Mouse (Mus musculus): ENCODE data around the gene Pofut2.
"Not testable (repeated sequence)": the region's sequence is repeated elsewhere in the genome, so short reads cannot be mapped to it uniquely, and the experiment has no call there.

Gene Pofut2

DNA sequence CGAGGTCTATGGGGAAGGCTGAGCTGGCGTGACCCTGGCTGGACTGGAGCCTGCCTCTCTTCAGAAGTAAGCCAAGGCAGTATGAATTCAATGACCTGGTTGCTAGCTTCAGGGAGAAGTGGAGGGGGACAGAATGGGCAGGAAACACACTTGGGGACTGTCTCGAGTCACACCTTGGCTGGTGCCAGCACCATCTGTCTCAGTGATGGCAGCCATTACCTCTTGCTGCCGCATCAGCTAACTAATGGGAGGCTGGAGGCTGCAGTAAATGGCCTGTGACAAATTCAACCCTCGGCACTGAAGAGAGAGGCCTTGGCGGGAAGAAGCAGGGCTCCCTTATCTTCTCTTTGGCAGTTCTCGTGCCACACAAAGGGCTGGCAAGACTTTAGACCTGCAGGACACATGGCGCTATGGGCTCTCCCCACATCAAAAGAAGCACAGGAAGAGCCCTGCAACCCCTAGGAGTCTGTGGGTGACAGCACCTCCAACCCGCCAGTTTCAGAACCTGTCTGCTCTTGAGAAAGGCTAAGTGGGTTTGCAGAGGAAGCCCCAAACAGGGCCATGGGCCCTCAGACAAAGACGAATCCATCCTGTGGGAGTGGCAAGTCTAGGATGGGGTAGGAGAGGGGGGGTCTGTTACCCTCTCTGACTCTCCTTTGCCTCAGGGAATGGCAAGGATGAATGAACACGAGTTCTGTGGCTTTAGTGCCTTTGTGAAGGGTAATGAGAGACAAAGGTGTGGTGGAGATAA is 14.1 kb downstream of the Pofut2 start:
- DNase-seq = peak; percentile 84 to 90

DNA sequence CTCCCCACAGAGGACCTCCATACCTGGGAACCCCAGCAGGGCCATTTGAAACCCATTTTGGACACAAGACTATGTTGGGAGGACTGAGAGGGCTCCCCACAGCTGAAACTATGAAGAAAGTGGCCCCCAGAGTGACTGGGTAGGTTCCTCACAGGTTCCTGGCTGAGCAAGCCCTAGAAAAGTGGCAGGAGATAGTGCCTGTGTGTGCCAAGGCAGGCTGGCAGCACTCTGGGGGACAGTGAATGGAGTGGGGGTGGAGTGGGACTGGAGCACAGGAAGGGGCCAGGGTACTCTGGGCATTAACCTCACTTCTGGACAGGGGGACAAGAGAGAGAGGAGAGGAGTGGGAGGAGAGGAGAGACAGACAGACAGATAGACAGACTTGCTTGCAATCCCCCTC is 14.8 kb downstream of the Pofut2 start:
- no peak for DNase-seq

DNA sequence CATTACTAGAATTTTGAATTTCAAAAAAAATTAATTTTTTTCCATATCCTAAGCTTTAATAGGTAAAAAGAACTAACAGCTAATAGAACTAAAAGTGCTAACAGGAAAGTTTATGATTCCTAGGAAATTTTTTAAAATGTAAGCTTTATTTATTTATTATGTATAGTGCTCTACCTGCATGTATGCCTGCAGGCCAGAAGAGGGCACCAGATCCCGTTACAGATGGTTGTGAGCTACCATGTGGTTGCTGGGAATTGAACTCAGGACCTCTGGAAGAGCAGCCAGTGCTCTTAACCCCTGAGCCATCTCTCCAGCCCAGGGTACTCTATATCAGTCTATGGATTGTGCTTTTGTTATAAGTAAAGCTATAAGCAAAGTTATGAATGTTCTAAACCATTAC is 23.1 kb downstream of the Pofut2 start:
- DNase-seq = not testable (repeated sequence)

DNA sequence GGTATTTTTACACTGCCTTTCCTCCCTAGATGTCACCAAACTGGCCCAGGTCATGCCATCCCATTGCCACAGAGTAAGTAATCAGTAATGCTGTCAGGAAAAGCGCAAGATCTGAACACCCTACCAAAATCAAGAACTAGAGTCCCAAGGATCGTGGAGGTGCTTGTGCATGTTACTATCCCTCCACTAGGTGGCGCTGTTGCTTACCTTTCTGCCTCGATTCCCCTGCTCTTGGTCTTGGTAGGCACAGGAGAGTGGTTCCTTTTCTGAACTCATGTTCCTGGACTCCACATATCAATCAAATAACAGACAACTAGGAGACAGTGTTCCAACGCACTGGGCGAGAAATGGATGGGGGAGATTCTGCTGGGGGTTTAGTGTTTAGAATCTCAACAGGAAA is 23.8 kb downstream of the Pofut2 start:
- DNase-seq = peak; percentile 80 to 89

DNA sequence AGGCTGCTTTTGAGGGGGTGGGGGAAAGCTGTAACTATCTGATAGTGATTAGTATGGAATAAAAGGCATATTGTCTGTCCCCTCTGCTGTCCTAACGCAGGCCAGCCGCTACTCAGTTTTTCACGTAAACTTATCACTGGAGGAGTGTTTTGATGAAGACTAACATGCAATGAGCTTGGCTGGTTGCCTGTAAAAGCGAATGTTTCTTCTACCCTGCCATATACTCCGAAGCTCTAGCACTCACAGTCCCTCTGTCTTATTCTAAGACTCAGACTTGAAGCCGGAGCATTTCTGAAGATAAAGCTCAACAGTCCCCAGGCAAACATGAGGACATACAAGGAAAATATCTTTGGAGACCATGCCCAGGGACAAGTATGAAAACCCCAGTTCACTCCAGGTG is 25.8 kb downstream of the Pofut2 start:
- DNase-seq = no peak

DNA sequence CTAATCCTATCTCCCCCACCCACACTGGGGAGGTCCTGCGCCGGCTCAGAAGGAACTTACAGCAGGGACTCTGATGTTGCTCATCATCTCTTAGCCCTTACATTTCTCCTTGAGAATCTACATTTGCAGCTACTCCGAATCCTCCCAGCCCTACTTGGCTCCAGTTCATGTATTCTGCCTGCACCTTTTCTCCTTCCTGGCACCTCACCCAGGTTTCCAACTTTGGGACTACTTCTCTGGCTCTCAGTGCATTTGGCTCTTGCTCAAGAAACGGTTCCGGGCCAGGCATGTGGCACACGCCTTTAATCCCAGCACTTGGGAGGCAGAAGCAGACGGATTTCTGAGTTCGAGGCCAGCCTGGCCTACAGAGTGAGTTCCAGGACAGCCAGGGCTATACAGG is 28.6 kb downstream of the Pofut2 start:
- DNase-seq = no peak

DNA sequence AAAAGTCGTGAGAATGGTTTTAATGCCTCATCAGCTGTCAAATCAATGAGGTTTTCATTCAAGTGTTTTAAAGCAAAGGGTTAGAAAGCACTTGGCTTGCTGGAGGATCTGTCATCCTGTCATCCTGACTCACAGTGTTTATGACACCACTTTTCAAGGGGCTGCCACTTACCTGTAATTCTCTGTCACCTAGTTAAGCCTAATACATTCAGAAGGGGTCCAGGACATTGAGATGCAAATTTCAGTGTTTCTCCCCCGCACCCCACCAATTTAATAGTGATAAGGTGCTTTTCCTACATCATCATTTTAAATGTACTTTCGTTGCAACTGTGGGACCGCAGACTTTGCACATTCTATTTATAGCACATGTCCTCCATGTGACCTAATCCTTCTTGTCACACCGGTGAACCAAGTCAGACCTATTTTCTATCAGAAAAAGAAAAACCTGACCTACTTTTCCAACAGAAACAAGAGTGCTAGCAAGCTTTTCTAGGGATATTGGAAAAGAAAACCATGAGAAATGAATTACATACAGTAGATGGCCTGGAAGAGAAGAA is 29.7 kb downstream of the Pofut2 start:
- DNase-seq = no peak

DNA sequence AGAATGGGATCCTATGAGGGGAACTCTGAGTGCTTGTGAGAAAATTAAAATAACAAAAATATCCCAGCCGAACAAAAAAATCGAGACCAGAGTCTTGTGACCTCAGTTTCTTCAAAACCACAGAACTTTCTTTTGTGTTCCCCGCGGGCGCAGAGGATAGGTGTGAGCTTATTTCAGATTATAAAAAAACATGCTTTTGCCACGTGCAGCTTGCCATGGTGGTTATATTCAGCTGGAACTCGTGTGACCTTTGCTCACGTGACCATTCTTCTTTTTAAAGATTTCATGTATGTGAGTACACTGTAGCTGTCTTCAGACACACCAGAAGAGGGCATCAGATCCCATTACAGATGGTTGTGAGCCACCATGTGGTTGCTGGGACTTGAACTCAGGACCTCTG is 30.5 kb downstream of the Pofut2 start:
- DNase-seq = no peak

DNA sequence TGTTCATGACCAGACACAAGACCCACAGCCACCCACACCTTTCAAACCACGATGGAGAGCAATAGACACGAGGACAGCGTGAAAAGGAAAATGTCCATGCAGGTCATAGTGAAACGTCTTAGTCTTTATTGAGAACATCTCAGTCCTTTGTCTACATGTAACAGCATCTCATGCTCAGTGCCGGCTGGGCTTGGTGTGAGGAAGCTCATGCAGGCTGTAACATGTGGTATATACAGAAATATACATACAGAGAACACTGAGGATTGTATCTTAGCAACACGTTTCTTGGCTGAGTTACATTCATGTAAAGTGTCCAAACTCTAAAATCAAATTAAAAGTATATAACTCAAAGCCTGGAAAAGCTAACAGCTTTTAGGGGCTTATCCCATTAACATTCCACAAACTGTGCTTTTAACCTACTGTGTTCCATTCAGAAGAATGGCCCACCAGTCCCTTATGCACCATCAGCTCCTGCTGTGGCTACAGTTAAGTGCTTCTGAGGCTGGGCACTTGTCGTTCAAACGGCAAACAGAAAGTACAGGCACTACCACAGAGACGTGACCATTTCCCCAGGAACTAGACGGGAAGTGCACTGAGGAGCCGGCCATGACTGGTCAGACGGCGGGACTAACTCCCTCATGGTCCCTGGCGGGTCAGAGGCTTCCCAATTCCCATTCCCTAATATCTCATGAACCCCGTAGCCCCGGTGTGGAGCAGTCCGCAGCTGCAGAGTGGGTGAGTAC is 31.8 kb downstream of the Pofut2 start:
- DNase-seq = no peak

DNA sequence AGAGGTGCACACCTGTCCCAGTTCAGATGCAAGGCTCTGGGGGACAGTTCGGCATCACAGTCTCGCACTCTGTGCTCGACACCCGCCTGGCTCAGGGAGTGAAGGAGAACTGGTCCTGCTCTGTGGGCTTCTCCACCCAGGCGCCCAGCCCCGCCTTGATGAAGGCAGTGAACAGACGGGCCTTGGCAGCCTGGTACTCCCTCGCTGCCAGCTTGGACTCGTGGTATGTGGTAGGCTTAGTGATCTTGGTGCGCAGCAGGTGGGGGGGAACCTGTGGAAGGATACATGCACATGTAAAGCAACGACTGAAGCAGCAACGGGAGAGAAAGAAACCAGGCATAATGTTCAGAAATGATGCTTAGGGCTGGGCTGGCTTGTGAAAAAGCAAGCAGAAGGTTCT is 35.7 kb downstream of the Pofut2 start:
- peak; percentile 83 to 90 for DNase-seq

DNA sequence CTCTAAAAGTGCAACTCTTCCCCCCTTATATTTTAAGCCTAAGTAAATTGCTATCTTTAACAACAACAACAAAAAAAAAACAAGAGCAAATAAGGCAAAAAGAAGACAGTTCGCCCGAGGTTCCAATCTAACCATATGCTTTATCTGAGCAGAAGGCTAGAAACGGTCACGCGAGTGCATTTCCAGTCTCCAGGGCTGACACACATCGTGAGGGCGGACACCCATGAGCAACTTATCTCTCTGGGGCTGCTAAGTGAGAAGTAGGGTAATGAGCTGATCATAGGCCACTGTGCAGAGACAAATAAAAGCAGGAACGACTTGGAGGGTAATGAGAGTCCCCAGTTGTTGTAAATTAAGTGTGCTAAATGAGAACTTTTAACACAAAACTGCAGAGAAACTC is 39.6 kb downstream of the Pofut2 start:
- DNase-seq = no peak

DNA sequence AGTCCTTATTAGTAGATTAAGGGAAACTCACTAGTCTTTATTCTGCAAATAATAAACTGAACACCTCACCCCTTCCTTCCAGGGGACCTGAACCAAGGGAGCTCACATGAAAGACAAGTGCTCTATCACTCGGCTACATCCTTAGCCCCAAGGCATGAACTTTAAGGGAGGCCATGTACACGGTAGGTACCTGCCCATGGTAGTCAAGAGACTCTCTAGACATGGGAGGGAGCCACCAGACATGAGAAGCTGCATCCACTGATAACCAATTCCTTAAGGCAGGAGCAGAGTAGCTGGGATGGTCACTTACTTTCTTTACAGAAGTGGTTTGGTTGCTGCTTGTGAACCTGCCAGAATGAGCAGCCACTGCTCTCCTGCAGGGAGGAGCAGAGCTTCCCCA is 40.2 kb downstream of the Pofut2 start:
- no peak for DNase-seq

DNA sequence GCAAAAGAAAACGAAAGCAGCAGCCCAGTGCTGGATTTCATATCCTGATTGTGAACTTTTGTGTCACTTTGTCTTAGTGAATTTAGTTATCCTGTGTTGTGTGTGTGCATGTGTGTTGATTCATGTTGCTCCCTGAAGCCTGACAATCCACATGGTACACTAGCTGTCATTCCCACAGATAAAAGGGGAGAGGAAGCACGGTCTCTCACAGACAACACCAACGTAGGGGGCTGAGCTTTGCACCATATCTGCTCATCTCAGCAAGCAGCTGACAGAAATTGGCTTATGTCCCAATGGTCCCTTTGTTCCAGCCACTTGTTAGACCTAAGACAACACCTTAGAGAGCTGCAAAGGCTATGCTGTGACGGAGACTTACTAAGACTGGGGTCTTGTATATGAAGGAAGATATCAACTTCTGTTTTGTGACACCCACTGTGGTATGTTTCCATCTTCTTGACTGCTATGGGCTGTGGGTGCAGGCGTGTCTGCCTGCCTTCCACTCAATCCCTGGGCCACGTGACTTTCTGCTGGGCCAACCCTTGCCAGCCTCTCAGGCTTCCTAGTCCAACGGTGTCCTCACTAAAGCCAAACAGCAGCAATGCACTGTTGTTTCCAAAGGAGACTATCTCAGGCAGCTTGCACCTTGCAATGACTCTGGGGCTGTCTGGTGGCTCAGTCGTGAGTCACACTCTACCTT is 41.4 kb downstream of the Pofut2 start:
- no peak for DNase-seq

DNA sequence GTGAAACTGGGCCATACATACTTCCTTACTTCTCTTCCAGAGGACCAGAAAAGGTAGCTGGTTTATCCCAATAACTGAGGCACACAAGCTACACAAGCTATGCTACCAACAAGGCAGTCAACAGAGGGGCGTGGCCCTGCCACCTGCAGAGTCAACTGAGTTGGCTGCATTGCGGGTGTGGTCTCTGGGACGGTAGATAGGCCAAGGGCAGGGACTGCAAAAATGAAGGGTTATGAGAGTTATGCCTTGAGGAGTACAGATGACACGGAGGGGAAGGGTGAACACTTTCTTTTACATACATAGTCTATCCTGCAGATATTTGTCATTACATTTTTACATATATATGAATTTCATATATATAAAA is 41.9 kb downstream of the Pofut2 start:
- DNase-seq = no peak

DNA sequence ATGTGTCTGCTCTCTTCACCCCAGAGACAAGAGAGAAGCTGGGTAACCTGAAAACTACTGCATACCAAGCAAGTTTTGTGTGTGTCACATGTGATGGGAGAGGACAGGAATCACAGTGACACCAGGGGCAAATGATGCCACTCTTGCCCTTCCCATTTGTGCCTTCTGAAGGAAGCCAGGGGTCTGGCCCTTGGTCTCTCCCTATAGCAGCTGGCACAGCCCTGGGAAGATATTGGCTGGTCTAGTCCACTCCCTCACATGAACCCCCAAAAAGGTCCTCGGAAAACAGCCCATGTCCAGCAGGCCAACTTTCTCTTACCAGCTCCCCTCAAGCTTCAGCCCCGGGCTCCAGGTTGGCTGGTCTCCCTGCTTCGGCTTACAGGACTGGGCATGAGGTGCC is 45.3 kb downstream of the Pofut2 start:
- DNase-seq = no peak

DNA sequence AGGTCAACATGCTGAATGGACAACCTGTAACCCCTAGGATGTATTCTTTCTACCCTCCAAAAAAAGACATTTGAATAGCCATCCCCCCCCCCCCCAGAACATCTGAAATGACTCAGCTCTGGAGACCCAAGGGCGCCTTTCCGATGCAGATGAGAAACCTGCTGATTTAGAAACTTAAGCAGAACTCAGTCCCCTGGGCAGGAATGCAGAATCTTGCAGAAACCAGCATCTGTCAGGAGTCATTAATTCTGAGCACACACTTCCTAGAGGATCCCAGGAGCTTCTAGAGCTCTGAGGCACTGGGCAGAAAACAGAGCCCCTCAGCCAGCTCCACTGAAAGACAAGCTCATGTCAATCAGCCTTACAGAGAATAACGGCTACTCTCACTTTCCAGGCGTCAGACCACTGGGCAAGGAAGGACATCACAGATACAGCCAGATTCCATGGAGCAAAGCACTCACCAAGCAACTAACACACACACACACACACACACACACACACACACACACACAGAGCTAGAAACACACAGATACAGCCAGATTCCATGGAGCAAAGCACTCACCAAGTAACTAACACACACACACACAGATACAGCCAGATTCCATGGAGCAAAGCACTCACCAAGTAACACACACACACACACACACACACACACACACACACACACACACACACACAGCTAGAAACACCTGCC is 46.0 kb downstream of the Pofut2 start:
- DNase-seq = no peak

DNA sequence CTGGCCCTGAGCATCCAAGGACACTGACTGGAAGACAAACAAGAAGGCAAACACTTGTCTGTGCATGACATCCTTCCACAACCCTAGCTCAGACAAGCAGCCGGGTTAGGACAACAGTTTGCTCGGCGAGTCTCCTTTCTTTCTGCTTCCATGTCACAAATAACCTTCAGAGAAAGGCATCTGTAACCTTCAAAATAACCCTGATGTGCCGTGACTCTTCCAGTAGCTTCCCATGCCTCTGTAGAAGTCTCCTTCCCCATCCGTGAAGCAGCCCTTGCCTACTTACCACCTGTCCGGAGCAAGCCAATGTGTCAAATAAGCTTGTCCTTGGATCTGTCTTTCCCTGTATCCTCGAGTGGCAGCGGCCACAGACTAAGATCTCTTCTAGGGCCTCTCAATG is 46.7 kb downstream of the Pofut2 start:
- DNase-seq = no peak

DNA sequence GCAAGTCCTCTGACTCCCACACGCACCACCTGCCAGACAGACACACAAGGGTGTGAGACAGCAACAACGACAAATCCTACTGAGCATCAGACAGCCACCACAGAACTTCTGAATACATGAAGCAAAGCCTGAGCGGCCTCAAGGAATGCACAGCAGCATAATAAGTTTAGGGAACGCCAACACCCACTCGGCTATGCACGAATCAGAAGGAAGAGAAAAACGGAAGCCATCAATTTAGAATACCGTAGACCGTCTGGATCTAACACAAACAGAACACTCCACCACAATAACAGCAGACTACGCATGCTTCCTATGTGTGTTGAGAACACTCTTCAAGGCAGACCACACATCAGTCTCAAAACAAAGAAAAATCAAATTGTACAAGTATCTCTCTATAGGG is 50.0 kb downstream of the Pofut2 start:
- DNase-seq = no peak

DNA sequence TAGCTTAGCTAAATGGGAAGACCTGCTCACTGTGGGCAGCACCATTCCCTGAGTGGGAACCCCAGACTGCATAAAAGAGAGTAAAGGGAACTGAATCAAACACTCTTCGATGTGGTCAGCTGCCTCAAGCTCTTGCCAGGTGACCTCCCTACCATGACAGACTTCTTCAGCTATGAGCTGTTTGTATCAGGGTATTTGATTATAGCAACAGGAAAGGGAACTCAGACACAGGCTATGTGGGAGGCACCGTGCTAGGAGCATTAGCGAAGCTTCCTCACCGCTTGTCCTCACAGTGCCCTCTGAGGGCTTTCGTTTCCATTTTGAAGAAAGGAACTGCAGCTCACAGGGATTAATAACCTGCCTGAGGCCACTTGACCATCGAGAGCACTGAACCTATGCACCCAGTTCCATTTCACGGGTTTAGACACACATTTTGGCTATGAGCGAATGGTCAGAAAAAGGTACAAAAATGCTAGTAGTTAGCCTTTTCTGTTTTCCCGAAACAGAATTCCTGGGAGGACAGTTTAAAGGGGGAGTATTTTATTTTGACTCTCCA is 55.8 kb downstream of the Pofut2 start:
- DNase-seq = no peak

DNA sequence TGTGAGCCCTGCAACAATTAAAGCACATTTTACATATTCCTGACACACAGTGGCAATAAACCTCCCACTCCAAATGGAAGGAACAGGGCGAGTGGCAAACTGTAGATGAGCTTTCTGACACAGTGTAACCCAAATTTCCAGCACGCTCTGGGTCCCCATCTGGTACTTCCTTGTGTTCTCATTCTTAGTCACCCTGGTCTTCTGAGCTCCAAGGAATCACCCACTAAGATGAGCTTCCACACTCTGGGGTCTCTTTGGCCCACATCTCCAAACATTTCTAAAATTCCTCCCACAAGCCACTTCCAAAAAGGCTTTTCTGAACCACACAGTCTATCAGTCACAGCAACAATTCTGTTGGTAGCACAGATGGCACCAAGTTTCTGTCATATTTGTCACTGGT is 56.7 kb downstream of the Pofut2 start:
- no peak for DNase-seq

All from cerebellum, adult 18-20 months (tissue).